Mouse (Mus musculus) spleen, adult 2 months (tissue): ENCODE data around the gene Gcnt3. TPM values are rescaled to one million over a fixed set of nuclear protein-coding genes. Genes with fewer than 3 reads are reported as not detected.
"Not testable (repeated sequence)": the region's sequence is repeated elsewhere in the genome, so short reads cannot be mapped to it uniquely, and the experiment has no call there.

Source experiments
- DNase-seq, 2 experiments: peaks; one replicate each; pipeline versions ENCODE4 v3.0.0 to v3.0.0-alpha.2; 2012 to 2021; ENCODE audit warnings: low spot score in 2 of 2, low read depth in 1 of 2
- H3K27ac ChIP-seq: fragments of 200-500 bp; 2 replicates; pipeline ENCODE4 v1.5.1; 2012; ENCODE audit warnings: low read length, inconsistent platforms; ENCODE audit not compliant: insufficient read depth
- H3K27me3 ChIP-seq: fragments of 200-500 bp; 2 replicates; pipeline ENCODE4 v1.6.1; 2012; ENCODE audit warnings: mild to moderate bottlenecking, moderate library complexity, low read length, inconsistent platforms; ENCODE audit not compliant: control insufficient read depth, insufficient read depth
- H3K36me3 ChIP-seq: fragments of 200-500 bp; 2 replicates; pipeline ENCODE4 v1.6.1; 2012; ENCODE audit warnings: mild to moderate bottlenecking, low read length, inconsistent platforms; ENCODE audit not compliant: control insufficient read depth, insufficient read depth
- H3K4me1 ChIP-seq: fragments of 200-500 bp; 2 replicates; pipeline ENCODE4 v1.6.1; 2011; ENCODE audit warnings: inconsistent platforms; ENCODE audit not compliant: control insufficient read depth, insufficient read depth, insufficient read length
- H3K4me3 ChIP-seq: fragments of 200-500 bp; 2 replicates; pipeline ENCODE4 v1.5.1; 2011; ENCODE audit warnings: mild to moderate bottlenecking, inconsistent platforms; ENCODE audit not compliant: insufficient read depth, insufficient read length; ENCODE audit errors: extremely low read depth
- CTCF ChIP-seq: fragments of 200-500 bp; IDR thresholded peaks from 2 replicates; pipeline ENCODE4 v1.5.1; 2011; ENCODE audit warnings: mild to moderate bottlenecking, inconsistent platforms; ENCODE audit not compliant: insufficient read depth, insufficient read length, insufficient replicate concordance; ENCODE audit errors: extremely low read depth
- POLR2A ChIP-seq: fragments of 200-500 bp; IDR thresholded peaks from 2 replicates; pipeline ENCODE4 v1.6.1; 2011; ENCODE audit warnings: low read depth, low read length, inconsistent platforms
- WGBS: fragments of 180-500 bp; shearing (Covaris S2); methylation state at CpG from one replicate; pipeline ENCODE4 v1.1.7; 2018; 5-methylcytosine and 5-hydroxymethylcytosine counted together
- polyA plus RNA-seq: library from polyadenylated mRNA; depleted of rRNA; stranded (reverse); fragments of >200 nt; gene quantifications from 2 replicates; pipeline ENCODE4 v1.2.3, GENCODE M21; 2012

Gcnt3 gene
- polyA plus RNA-seq, 1 experiment: not detected

DNA sequence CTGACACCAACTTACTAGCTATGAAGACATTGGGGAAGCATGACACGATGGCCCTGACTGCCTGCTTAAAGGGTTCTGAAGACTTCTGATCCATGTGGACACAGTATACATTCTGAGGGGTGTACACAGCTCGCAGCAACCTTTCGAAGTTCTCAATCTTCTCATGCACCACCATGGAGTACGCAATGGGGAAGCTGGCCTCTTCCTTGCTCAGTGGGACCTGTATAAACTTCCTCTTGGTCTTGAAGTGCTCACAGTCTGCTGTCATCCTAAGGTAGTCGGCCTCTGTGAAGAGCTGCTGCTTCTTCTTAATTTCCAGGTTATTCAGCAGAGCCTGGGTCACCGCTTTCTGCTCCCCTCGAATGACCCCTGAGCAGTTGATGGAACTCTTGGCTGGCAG, 3.2 kb downstream of the Gcnt3 start:
- H3K4me1 ChIP-seq: no peaks in the 10 kb centered on the region
- H3K27ac ChIP-seq: no peak overlapping the region
- H3K4me3 ChIP-seq: no peak overlapping the region
- no peak for DNase-seq
- no peak for TF ChIP-seq CTCF
- no peak for TF ChIP-seq POLR2A
- 53% methylated on average over 7 of the region's 7 CpGs for WGBS
- H3K27me3 ChIP-seq: no peaks in the 10 kb centered on the region
- H3K36me3 ChIP-seq: no peaks in the 10 kb centered on the region

DNA sequence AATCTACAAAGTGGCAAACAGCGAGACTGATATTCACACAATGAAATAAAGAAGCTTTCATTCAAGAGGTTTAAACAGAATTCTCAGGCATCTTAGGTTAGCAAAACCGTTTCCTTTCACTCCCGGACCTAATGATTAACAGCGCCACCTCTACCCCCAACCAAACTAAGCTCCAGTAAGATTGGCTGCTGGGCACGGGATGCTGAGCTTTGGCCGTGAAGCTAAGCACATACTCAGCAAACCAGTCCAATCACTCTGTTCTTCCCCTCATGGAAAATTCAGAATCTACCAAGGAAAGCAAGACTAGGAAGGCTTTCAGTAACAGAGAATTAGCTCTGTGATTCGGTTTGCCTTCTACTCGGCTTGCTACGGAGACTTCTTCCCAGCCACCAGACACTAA, 4.8 kb downstream of the Gcnt3 start:
- WGBS: 78% methylated on average over 9 of the region's 9 CpGs
- Histone ChIP-seq H3K27ac (no peak overlapping the region), H3K36me3 (no peaks in the 10 kb centered on the region), H3K4me1 (no peaks in the 10 kb centered on the region), H3K4me3 (no peak overlapping the region), H3K27me3 (no peaks in the 10 kb centered on the region)
- no peak for DNase-seq
- TF ChIP-seq CTCF (no peak), POLR2A (no peak)

DNA sequence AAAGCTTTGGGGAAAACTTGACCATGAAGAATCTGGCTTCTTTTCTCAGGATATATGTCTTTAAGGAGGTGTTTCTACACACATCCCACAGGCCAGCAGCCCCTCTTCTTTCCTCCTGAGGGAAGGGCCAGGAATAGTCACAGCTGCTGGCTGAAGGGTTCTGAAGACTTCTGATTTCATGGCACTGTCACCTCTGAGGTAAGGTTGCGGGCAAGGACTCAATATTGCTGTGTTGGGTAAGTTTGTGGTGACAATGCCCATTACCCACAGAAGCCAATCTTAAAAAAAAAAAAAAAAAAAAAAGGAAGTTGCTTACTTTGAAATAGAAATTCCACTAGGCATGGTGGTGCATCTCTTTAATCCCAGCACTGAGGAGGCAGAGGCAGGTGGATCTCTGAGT, 5.7 kb downstream of the Gcnt3 start:
- WGBS: 27% methylated on average over 1 of the region's 1 CpGs

DNA sequence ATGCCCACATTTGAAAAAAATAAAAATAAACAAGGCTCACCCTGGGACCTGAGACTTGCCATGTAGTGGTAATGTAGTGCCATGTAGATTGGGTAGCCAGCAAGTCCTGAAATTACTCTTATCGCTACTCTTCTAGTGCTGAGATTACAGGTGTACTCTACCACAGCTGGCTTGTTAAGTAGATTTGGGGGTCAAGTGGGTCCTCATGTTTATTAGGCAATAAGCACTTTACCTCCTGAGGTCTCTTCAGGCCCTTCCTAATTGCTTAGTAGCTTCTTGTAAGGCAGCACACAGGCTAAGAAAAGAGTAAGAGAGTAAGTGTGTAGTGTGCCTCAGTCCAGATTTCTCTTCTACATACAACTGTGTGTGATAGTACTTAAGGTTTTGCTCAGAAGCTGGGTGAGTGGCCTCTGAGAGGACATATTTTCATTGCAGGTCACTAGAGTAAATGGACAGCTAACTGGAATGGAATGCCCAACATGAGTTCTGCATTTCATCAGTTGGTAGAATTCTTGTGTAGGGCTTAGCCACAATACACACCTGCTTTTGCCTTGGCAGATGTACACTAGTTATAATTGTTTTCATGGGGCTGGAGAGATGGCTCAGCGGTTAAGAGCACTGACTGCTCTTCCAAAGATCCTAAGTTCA, 12.4 kb downstream of the Gcnt3 start:
- peaks cover 5% of the 10 kb centered on the region; the same call in 1 of the 2 replicates for H3K36me3 ChIP-seq
- DNase-seq: no peak
- 93% methylated on average over 2 of the region's 2 CpGs for WGBS

More for the DNA sequence above, 5.7 kb downstream of the Gcnt3 start:
- Histone ChIP-seq H3K36me3 (no peaks in the 10 kb centered on the region), H3K27me3 (no peaks in the 10 kb centered on the region), H3K4me1 (no peaks in the 10 kb centered on the region), H3K27ac (no peak overlapping the region), H3K4me3 (no peak overlapping the region)
- no peak for DNase-seq
- no peak for TF ChIP-seq CTCF
- no peak for TF ChIP-seq POLR2A

DNA sequence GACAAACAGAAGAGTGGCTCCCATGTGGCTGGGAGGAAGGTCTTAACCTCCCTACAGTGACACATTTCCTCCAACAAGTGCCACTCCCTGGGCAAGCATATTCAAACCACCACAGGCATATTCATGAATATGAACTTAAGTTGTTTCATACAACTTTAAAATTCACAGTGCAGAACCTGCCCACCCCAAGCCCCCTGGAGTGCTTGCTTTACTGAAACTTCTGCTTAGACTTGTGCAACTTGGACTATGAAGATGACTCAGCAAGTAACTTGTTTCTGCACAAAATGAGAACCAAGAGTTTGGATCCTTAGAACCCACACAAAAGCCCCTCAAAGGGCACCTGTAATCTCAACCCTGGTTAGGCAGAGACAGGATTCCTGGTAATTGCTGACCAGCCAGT, 13.2 kb downstream of the Gcnt3 start:
- peaks cover 7% of the 10 kb centered on the region; the same call in 1 of the 2 replicates for H3K36me3 ChIP-seq
- no peak overlapping the region for H3K4me3 ChIP-seq
- TF ChIP-seq CTCF (no peak), POLR2A (no peak)
- H3K4me1 ChIP-seq: no peaks in the 10 kb centered on the region
- no peaks in the 10 kb centered on the region for H3K27me3 ChIP-seq
- H3K27ac ChIP-seq: no peak overlapping the region
- DNase-seq: no peak

More for the DNA sequence above, 12.4 kb downstream of the Gcnt3 start:
- H3K27ac ChIP-seq: no peak overlapping the region
- no peak overlapping the region for H3K4me3 ChIP-seq
- TF ChIP-seq POLR2A (no peak), CTCF (no peak)
- no peaks in the 10 kb centered on the region for H3K4me1 ChIP-seq
- H3K27me3 ChIP-seq: no peaks in the 10 kb centered on the region

DNA sequence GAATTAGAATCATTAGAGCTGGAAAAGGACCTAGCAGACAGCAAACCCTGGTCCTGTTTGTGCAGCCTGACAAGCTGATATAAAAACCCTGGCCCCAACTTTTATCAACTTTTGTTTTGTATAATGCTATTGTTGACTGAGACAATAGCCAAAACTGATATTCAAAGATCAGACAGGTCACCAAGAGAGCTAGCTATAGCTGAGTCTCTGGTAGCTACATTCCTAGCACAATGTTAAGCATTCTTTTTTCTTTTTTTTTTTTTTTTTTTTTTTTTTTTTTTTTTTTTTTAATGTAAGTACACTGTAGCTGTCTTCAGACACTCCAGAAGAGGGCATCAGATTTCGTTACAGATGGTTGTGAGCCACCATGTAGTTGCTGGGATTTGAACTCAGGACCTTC, 14.3 kb downstream of the Gcnt3 start:
- WGBS: 84% methylated on average over 1 of the region's 1 CpGs
- not testable (repeated sequence) for H3K4me3 ChIP-seq, H3K36me3 ChIP-seq, DNase-seq, H3K4me1 ChIP-seq, H3K27ac ChIP-seq, H3K27me3 ChIP-seq

DNA sequence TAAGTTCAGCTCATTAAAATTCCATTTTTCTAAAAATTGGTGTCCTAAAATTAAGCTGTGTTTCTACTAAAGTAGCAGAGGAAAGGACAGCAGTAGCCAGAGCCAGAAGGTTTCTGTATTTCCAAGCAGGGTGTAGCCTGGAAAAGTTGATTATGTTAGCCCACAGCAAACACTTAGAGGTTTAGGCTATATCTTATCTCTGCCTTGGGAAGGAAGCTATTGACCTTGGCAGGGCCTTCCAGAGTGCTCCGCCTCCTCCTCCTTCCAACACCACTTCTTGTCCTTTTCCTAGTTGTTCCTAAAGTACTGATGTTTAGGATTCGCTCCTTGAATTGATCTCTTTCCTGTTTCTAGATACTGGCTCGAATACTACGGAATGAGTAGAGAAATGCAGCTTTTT, 15.8 kb downstream of the Gcnt3 start:
- WGBS: 90% methylated on average over 4 of the region's 4 CpGs
- H3K4me3 ChIP-seq: no peak overlapping the region
- DNase-seq: no peak
- no peaks in the 10 kb centered on the region for H3K27me3 ChIP-seq
- no peak overlapping the region for H3K27ac ChIP-seq
- H3K4me1 ChIP-seq: no peaks in the 10 kb centered on the region
- peaks cover 10% of the 10 kb centered on the region; the same call in 1 of the 2 replicates for H3K36me3 ChIP-seq
- no peak for TF ChIP-seq POLR2A
- TF ChIP-seq CTCF: no peak
